Mouse (Mus musculus) heart, embryonic 10.5 days (tissue): ENCODE measurements around the gene Cuedc1. TPM values are rescaled to one million over a fixed set of nuclear protein-coding genes. Genes with fewer than 3 reads are reported as not detected.
A peak's percentile ranks its signal among the peaks of the same experiment; 100 is the strongest.

Experiments used
- DNase-seq: peaks from one replicate; pipeline ENCODE4 v3.0.0-alpha.2; 2017; ENCODE audit warnings: low spot score
- H3K27ac ChIP-seq: fragments of 300-500 bp; sonication (generic); 2 replicates; pipeline ENCODE4 v1.5.1; 2016; ENCODE audit warnings: mild to moderate bottlenecking
- H3K27me3 ChIP-seq: fragments of 300-500 bp; sonication (generic); 2 replicates; pipeline ENCODE4 v1.6.1; 2016; ENCODE audit warnings: mild to moderate bottlenecking; ENCODE audit not compliant: poor library complexity, insufficient read depth, severe bottlenecking
- H3K36me3 ChIP-seq: fragments of 300-500 bp; sonication (generic); 2 replicates; pipeline ENCODE4 v1.6.1; 2016; ENCODE audit warnings: mild to moderate bottlenecking, moderate library complexity
- H3K4me1 ChIP-seq: fragments of 300-500 bp; sonication (generic); 2 replicates; pipeline ENCODE4 v1.6.1; 2016; ENCODE audit warnings: mild to moderate bottlenecking
- H3K4me3 ChIP-seq: fragments of 300-500 bp; sonication (generic); 2 replicates; pipeline ENCODE4 v1.5.1; 2016; ENCODE audit warnings: mild to moderate bottlenecking, moderate library complexity
- H3K9me3 ChIP-seq: fragments of 300-500 bp; sonication (generic); 2 replicates; pipeline ENCODE4 v1.6.1; 2016; ENCODE audit warnings: mild to moderate bottlenecking, moderate library complexity
- WGBS: fragments of 180-500 bp; shearing (Covaris S2); methylation state at CpG from one replicate; pipeline ENCODE4 v1.1.7; 2016; 5-methylcytosine and 5-hydroxymethylcytosine counted together
- polyA plus RNA-seq: library from polyadenylated mRNA; unstranded; fragments of >200 nt; fragmentation: Nextera tagmentation; extraction: Ambion mirVana; gene quantifications from 2 replicates; pipeline ENCODE4 v1.2.1, GENCODE M21; 2016

Gene Cuedc1
- polyA plus RNA-seq, 1 experiment from 2014 or later, result 17.9 TPM

DNA sequence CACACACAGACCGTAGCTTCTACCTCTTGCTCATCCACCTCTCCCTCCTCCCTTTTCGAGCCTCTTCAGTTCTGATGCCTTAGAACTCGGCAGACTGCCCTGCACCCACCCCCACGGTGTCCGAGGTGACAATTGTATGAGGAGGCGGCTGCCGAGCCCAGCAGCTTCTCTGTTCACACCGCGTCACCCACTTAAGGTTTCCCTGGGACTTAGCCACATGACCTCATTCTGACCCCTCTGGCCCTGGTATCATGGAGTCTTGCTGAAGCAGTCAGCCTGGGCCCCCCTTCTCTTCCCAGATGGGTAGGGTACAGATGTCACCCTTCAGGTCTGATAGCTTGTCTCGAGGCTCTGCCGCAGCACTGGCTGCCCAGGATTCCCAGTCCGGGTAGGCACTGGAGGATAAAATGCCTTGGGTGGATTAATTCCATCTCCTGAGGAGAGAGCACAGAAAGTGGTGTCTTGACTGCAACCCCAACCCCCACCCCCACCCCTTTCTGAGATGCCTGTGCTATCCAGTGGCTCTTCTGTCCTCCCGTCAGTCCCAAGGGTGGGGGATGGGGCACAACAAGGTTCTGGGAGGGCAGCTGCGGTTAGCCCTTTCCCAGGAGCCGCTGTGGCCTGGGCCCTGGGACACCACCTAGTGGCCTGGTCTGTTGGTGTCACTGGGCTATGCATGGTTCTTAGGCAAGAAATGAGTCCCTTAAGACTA, 63.9 kb downstream of the Cuedc1 start:
- H3K36me3 ChIP-seq, result no peaks in the 10 kb centered on the region
- H3K4me1 ChIP-seq, result peaks cover 86% of the 10 kb centered on the region
- no peaks in the 10 kb centered on the region for H3K9me3 ChIP-seq
- under 1% methylated on average over 13 of the region's 15 CpGs for WGBS
- DNase-seq, result peak; percentile 94
- peak overlapping the region; percentile 62 for H3K4me3 ChIP-seq
- H3K27me3 ChIP-seq, result no peaks in the 10 kb centered on the region
- H3K27ac ChIP-seq, result peak overlapping the region; percentile 89

GRCm38 (mm10) chr11:88162740-88163139, 64.9 kb downstream of the Cuedc1 start:
- Histone ChIP-seq H3K4me3 (no peak overlapping the region), H3K4me1 (peaks cover 79% of the 10 kb centered on the region), H3K27me3 (peaks cover 2% of the 10 kb centered on the region), H3K36me3 (no peaks in the 10 kb centered on the region), H3K27ac (peak overlapping the region; percentile 70; the same call in 1 of the 2 replicates), H3K9me3 (no peaks in the 10 kb centered on the region)
- WGBS, result 57% methylated on average over 4 of the region's 4 CpGs
- DNase-seq, result no peak

GRCm38 (mm10) chr11:88164213-88164723, 66.4 kb downstream of the Cuedc1 start:
- WGBS, result 68% methylated on average over 7 of the region's 7 CpGs
- H3K27ac ChIP-seq, result peak overlapping the region; percentile 90
- H3K4me3 ChIP-seq, result no peak overlapping the region
- no peaks in the 10 kb centered on the region for H3K36me3 ChIP-seq
- peaks cover 77% of the 10 kb centered on the region for H3K4me1 ChIP-seq
- H3K9me3 ChIP-seq, result no peaks in the 10 kb centered on the region
- peaks cover 17% of the 10 kb centered on the region for H3K27me3 ChIP-seq
- no peak for DNase-seq

GRCm38 (mm10) chr11:88164801-88165377, 67.0 kb downstream of the Cuedc1 start:
- Histone ChIP-seq H3K4me3 (0 out of 2 replicates have a peak overlapping the region, but pooled peaks have one; percentile 18), H3K4me1 (peaks cover 77% of the 10 kb centered on the region), H3K27me3 (peaks cover 23% of the 10 kb centered on the region), H3K27ac (peak overlapping the region; percentile 90), H3K36me3 (no peaks in the 10 kb centered on the region), H3K9me3 (no peaks in the 10 kb centered on the region)
- WGBS, result 37% methylated on average over 15 of the region's 15 CpGs
- no peak for DNase-seq

DNA sequence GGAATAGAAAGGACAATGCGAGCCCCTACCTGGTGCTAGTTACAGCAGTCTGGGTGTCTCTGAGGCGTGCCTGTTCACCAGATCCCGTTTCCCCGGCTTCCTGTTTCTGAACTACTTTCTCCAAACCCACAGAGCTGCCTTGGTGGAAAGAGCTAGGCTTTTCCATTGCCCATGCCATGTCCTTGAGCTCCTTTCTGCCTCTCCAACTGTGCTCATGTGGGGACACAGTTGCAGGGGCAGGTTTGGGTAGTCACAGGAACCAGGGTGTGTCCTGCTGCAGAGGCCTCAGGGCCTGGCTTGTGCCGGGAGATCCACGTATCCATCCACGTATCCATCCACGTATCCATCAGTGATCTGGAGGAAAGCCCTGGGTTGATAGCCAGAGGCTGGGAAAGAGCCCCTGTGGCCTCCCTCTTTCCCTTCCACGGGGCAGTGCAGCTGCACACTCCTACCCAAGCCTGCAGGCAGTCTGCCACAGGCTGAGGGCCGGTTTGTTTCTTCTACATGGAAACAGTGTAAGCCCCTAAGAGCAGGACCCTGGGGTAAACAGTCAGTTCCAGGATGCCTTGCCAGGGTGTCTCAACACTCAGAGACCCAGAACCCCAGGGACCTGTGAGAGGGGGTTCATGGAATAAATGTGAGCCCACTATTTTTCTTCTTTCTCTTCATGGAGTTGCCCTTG, 68.0 kb downstream of the Cuedc1 start:
- no peak for DNase-seq
- Histone ChIP-seq H3K9me3 (no peaks in the 10 kb centered on the region), H3K4me1 (peaks cover 70% of the 10 kb centered on the region), H3K27ac (peak overlapping the region; percentile 90), H3K4me3 (no peak overlapping the region), H3K36me3 (no peaks in the 10 kb centered on the region), H3K27me3 (peaks cover 33% of the 10 kb centered on the region)
- WGBS, result 73% methylated on average over 10 of the region's 10 CpGs

- H3K4me1 ChIP-seq, result peaks cover 63% of the 10 kb centered on the region
Observed at GRCm38 (mm10) chr11:88166471-88166870, 68.6 kb downstream of the Cuedc1 start.

DNA sequence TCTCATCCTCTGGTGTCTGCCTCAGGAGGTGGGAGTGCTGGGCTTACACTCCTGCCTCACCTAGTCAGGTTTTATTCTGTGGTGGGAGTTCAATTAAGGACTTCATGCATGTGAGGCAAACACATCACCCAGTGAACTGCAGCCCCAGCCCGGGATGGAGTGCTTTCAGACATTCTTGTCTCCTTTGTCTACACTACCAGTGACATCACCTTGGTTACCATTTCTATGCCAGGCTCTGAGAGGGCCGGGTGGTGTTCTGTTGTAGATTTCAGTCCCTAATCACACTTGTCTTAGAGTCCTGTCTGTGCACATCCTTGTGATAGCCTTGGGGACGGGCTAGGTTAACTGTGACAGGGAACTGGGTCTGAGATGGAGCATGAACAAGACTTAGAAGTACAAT, 70.8 kb downstream of the Cuedc1 start:
- Histone ChIP-seq H3K4me3 (no peak overlapping the region), H3K36me3 (0 out of 2 replicates have a peak, but pooled peaks cover 3% of the 10 kb centered on the region), H3K4me1 (peaks cover 65% of the 10 kb centered on the region), H3K27ac (no peak overlapping the region), H3K9me3 (no peaks in the 10 kb centered on the region), H3K27me3 (peaks cover 37% of the 10 kb centered on the region)
- WGBS, result 41% methylated on average over 3 of the region's 3 CpGs
- no peak for DNase-seq

More at GRCm38 (mm10) chr11:88166471-88166870, 68.6 kb downstream of the Cuedc1 start:
- no peaks in the 10 kb centered on the region for H3K9me3 ChIP-seq
- 90% methylated on average over 7 of the region's 7 CpGs for WGBS
- no peak overlapping the region for H3K4me3 ChIP-seq
- no peaks in the 10 kb centered on the region for H3K36me3 ChIP-seq
- no peak for DNase-seq
- peak overlapping the region; percentile 90; the same call in 1 of the 2 replicates for H3K27ac ChIP-seq
- H3K27me3 ChIP-seq, result peaks cover 37% of the 10 kb centered on the region

DNA sequence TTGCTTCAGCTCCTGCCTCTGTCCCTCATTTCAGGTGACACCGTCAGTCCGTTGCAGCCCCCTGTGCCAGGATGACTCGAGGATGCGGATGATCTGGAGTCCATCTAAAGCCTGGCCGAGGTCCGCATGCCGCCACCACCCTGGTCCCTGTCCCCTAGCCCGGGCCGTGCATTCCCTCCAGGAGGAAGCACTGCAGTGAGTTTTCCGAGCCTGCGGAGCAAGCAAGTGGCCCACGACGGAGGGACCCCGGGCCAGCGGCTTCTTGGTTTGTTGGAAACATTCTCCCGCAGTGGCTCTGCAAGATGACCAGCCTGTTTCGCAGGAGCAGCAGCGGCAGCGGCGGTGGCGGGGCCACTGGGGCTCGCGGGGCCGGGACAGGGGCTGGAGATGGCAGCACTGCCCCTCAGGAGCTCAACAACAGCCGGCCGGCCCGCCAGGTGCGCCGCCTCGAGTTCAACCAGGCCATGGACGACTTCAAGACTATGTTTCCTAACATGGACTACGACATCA, 71.7 kb downstream of the Cuedc1 start:
- H3K36me3 ChIP-seq, result 0 out of 2 replicates have a peak, but pooled peaks cover 3% of the 10 kb centered on the region
- H3K4me1 ChIP-seq, result peaks cover 68% of the 10 kb centered on the region
- WGBS, result 12% methylated on average over 32 of the region's 32 CpGs
- peak overlapping the region; percentile 48 for H3K4me3 ChIP-seq
- peaks cover 37% of the 10 kb centered on the region for H3K27me3 ChIP-seq
- no peaks in the 10 kb centered on the region for H3K9me3 ChIP-seq
- DNase-seq, result no peak
- H3K27ac ChIP-seq, result peak overlapping the region; percentile 69

GRCm38 (mm10) chr11:88170606-88171005, 72.7 kb downstream of the Cuedc1 start:
- H3K9me3 ChIP-seq, result no peaks in the 10 kb centered on the region
- H3K4me1 ChIP-seq, result peaks cover 57% of the 10 kb centered on the region
- no peak for DNase-seq
- peaks cover 37% of the 10 kb centered on the region for H3K27me3 ChIP-seq
- H3K36me3 ChIP-seq, result 0 out of 2 replicates have a peak, but pooled peaks cover 3% of the 10 kb centered on the region
- H3K4me3 ChIP-seq, result no peak overlapping the region
- WGBS, result 75% methylated on average over 3 of the region's 3 CpGs
- no peak overlapping the region for H3K27ac ChIP-seq

GRCm38 (mm10) chr11:88171876-88172442, 74.1 kb downstream of the Cuedc1 start:
- H3K27ac ChIP-seq, result peak overlapping the region; percentile 84
- peaks cover 5% of the 10 kb centered on the region; the same call in 1 of the 2 replicates for H3K36me3 ChIP-seq
- WGBS, result 68% methylated on average over 15 of the region's 15 CpGs
- H3K4me3 ChIP-seq, result no peak overlapping the region
- peaks cover 47% of the 10 kb centered on the region for H3K4me1 ChIP-seq
- no peaks in the 10 kb centered on the region for H3K9me3 ChIP-seq
- H3K27me3 ChIP-seq, result peaks cover 37% of the 10 kb centered on the region
- DNase-seq, result no peak

DNA sequence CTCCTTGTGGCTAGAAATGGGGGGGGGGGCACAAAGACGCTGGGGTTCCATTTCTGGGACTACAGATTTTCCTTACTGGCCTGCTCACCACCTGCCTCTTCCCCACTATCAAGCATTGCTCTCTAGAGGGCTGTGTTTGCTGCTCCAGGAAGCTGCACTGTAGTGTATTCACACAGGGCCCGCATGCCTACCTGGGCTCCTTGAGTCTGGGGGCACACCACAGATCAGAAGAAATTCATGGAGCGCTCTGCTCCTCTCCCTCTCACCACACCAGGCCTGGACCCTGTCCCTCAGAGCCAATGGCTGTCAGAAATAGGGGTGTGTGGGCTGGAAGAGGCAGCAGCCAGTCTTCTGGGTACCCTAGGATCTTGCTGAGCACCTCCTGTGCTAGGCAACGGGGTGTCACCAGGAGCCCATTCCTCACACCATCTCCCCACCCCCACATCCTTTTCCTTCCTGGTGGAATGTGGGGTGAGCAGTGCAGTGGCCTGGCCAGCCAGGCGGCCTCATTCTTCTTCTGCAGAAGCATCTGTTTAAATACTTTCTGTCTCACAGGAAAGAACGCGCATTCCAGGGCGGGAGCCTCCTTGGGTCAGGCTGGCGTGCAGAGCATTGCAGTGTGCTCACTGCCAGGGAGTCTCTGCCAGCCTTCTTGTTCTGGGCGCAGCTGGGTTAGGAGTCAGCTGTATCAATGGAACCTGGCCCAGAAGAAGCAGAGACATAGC, 74.9 kb downstream of the Cuedc1 start:
- WGBS, result 15% methylated on average over 10 of the region's 10 CpGs
- Histone ChIP-seq H3K4me1 (peaks cover 47% of the 10 kb centered on the region), H3K36me3 (peaks cover 13% of the 10 kb centered on the region; the same call in 1 of the 2 replicates), H3K9me3 (no peaks in the 10 kb centered on the region), H3K27me3 (peaks cover 35% of the 10 kb centered on the region), H3K27ac (peak overlapping the region; percentile 84), H3K4me3 (0 out of 2 replicates have a peak overlapping the region, but pooled peaks have one; percentile 16)
- peak; percentile 83 for DNase-seq
